Mouse (Mus musculus): ENCODE results near the gene Gm5624.
"Not testable (repeated sequence)": the region's sequence is repeated elsewhere in the genome, so short reads cannot be mapped to it uniquely, and the experiment has no call there.

Gm5624 gene

GRCm38 (mm10) chr14:44627737-44628136, at the start of gene Gm5624:
Gm5624 (minus strand) TSS chr14:44627938.
- not testable (repeated sequence) for DNase-seq (ENCODE audit: low spot score)

GRCm38 (mm10) chr14:44591765-44592164, 36.0 kb downstream of the Gm5624 start:
- DNase-seq (ENCODE audit: low spot score), result not testable (repeated sequence)

GRCm38 (mm10) chr14:44582853-44583252, 44.9 kb downstream of the Gm5624 start, which contains the start of gene Gm8247:
Gm8247 (plus strand) TSS chr14:44583153.
- DNase-seq (ENCODE audit: low spot score), result not testable (repeated sequence)

GRCm38 (mm10) chr14:44547961-44548360, 79.8 kb downstream of the Gm5624 start:
- not testable (repeated sequence) for DNase-seq (ENCODE audit: low spot score)

- not testable (repeated sequence) for DNase-seq (ENCODE audit: low spot score)
These were observed 109.8 kb downstream of the Gm5624 start, which contains the start of gene Gm17093 for GRCm38 (mm10) chr14:44517976-44518375. Gm17093 (plus strand) TSS chr14:44518276.

All from embryo, embryonic 10.5 days (tissue).